Mouse (Mus musculus): ENCODE measurements around the gene Arpc1a. TPM values are rescaled to one million over a fixed set of nuclear protein-coding genes. Genes with fewer than 3 reads are reported as not detected.
"Not testable (repeated sequence)": the region's sequence is repeated elsewhere in the genome, so short reads cannot be mapped to it uniquely, and the experiment has no call there.

The Arpc1a gene
- total RNA-seq, 2 experiments from 2014 or later = 17.3 to 54.9 TPM

- no peak for ATAC-seq (replicated peaks; ENCODE audit: low FRiP score, poor library complexity, severe bottlenecking)
These were observed 47.4 kb downstream of the Arpc1a start for GRCm38 (mm10) chr5:145130995-145131394.

- not testable (repeated sequence) for ATAC-seq (replicated peaks; ENCODE audit: low FRiP score, poor library complexity, severe bottlenecking)
These were observed 49.6 kb downstream of the Arpc1a start for GRCm38 (mm10) chr5:145133275-145133674.

GRCm38 (mm10) chr5:145138836-145139235 lies 55.2 kb downstream of the Arpc1a start:
- ATAC-seq (replicated peaks; ENCODE audit: low FRiP score, poor library complexity, severe bottlenecking) = no peak

GRCm38 (mm10) chr5:145139571-145140519 lies 56.2 kb downstream of the Arpc1a start, which contains the start of the genes Pdap1 and Bud31:
Pdap1 (minus strand) TSS chr5:145140238.
Bud31 (plus strand) TSS chr5:145140362.
- ATAC-seq (replicated peaks; ENCODE audit: low FRiP score, poor library complexity, severe bottlenecking) = peak; percentile 89

- peak; percentile 57 for ATAC-seq (replicated peaks; ENCODE audit: low FRiP score, poor library complexity, severe bottlenecking)
These were observed 57.0 kb downstream of the Arpc1a start for GRCm38 (mm10) chr5:145140611-145141010.

GRCm38 (mm10) chr5:145147748-145148147 lies 64.1 kb downstream of the Arpc1a start:
- no peak for ATAC-seq (replicated peaks; ENCODE audit: low FRiP score, poor library complexity, severe bottlenecking)

GRCm38 (mm10) chr5:145149294-145149693 lies 65.7 kb downstream of the Arpc1a start:
- no peak for ATAC-seq (replicated peaks; ENCODE audit: low FRiP score, poor library complexity, severe bottlenecking)

GRCm38 (mm10) chr5:145152690-145153089 lies 69.1 kb downstream of the Arpc1a start:
- ATAC-seq (replicated peaks; ENCODE audit: low FRiP score, poor library complexity, severe bottlenecking) = peak; percentile 52

Other genes starting within 250 kb of the Arpc1a start
- gene Smurf1, start 118.0 kb upstream of the Arpc1a start, total RNA-seq (2015; ENCODE audit: low replicate concordance) = not detected in 2 replicates
- gene Smurf1, start 118.0 kb upstream of the Arpc1a start, total RNA-seq (2017; ENCODE audit: low replicate concordance) = 1.9 and 2.1 TPM in 2 replicates
- gene Gm4871, start 51.1 kb upstream of the Arpc1a start, total RNA-seq (2015; ENCODE audit: low replicate concordance) = not detected in 2 replicates
- gene Gm4871, start 51.1 kb upstream of the Arpc1a start, total RNA-seq (2017; ENCODE audit: low replicate concordance) = not detected in 2 replicates
- not detected in 2 replicates for gene 1700018F24Rik, start 40.8 kb upstream of the Arpc1a start, total RNA-seq (2015; ENCODE audit: low replicate concordance)
- not detected in 2 replicates for gene 1700018F24Rik, start 40.8 kb upstream of the Arpc1a start, total RNA-seq (2017; ENCODE audit: low replicate concordance)
- not detected in 2 replicates for gene Kpna7, start 200 bp downstream of the Arpc1a start, total RNA-seq (2015; ENCODE audit: low replicate concordance)
- not detected in 2 replicates for gene Kpna7, start 200 bp downstream of the Arpc1a start, total RNA-seq (2017; ENCODE audit: low replicate concordance)
- gene Arpc1b, start 30.4 kb downstream of the Arpc1a start, total RNA-seq (2015; ENCODE audit: low replicate concordance) = 42.8 and 47.6 TPM in 2 replicates
- gene Arpc1b, start 30.4 kb downstream of the Arpc1a start, total RNA-seq (2017; ENCODE audit: low replicate concordance) = 29.4 and 33.0 TPM in 2 replicates
- 33.5 and 34.4 TPM in 2 replicates for gene Pdap1, start 56.4 kb downstream of the Arpc1a start, total RNA-seq (2015; ENCODE audit: low replicate concordance)
- gene Pdap1, start 56.4 kb downstream of the Arpc1a start, total RNA-seq (2017; ENCODE audit: low replicate concordance) = 85.3 and 103 TPM in 2 replicates
- 91.0 and 168 TPM in 2 replicates for gene Bud31, start 56.5 kb downstream of the Arpc1a start, total RNA-seq (2015; ENCODE audit: low replicate concordance)
- gene Bud31, start 56.5 kb downstream of the Arpc1a start, total RNA-seq (2017; ENCODE audit: low replicate concordance) = 128 and 139 TPM in 2 replicates
- gene Ptcd1, start 83.3 kb downstream of the Arpc1a start, total RNA-seq (2015; ENCODE audit: low replicate concordance) = 4.2 and 13.7 TPM in 2 replicates
- gene Ptcd1, start 83.3 kb downstream of the Arpc1a start, total RNA-seq (2017; ENCODE audit: low replicate concordance) = 8.1 and 8.5 TPM in 2 replicates
- gene Cpsf4, start 83.4 kb downstream of the Arpc1a start, total RNA-seq (2015; ENCODE audit: low replicate concordance) = 29.8 and 37.8 TPM in 2 replicates
- 33.1 and 36.8 TPM in 2 replicates for gene Cpsf4, start 83.4 kb downstream of the Arpc1a start, total RNA-seq (2017; ENCODE audit: low replicate concordance)
- gene Atp5j2, start 108.2 kb downstream of the Arpc1a start, total RNA-seq (2015; ENCODE audit: low replicate concordance) = 185 and 225 TPM in 2 replicates
- 43.9 and 68.5 TPM in 2 replicates for gene Atp5j2, start 108.2 kb downstream of the Arpc1a start, total RNA-seq (2017; ENCODE audit: low replicate concordance)
- gene Zkscan14, start 118.0 kb downstream of the Arpc1a start, total RNA-seq (2015; ENCODE audit: low replicate concordance) = 5.9 and 10.8 TPM in 2 replicates
- gene Zkscan14, start 118.0 kb downstream of the Arpc1a start, total RNA-seq (2017; ENCODE audit: low replicate concordance) = 8.1 and 14.2 TPM in 2 replicates
- gene Zkscan5, start 120.7 kb downstream of the Arpc1a start, total RNA-seq (2015; ENCODE audit: low replicate concordance) = 3.2 and 5.0 TPM in 2 replicates
- gene Zkscan5, start 120.7 kb downstream of the Arpc1a start, total RNA-seq (2017; ENCODE audit: low replicate concordance) = 4.2 and 8.2 TPM in 2 replicates
- 21.4 and 30.6 TPM in 2 replicates for gene Zfp655, start 147.9 kb downstream of the Arpc1a start, total RNA-seq (2015; ENCODE audit: low replicate concordance)
- 16.3 and 21.6 TPM in 2 replicates for gene Zfp655, start 147.9 kb downstream of the Arpc1a start, total RNA-seq (2017; ENCODE audit: low replicate concordance)
- gene Zscan25, start 196.7 kb downstream of the Arpc1a start, total RNA-seq (2015; ENCODE audit: low replicate concordance) = 2.9 and 4.2 TPM in 2 replicates
- not detected in 2 replicates for gene Zscan25, start 196.7 kb downstream of the Arpc1a start, total RNA-seq (2017; ENCODE audit: low replicate concordance)

All from erythroid progenitor cell, adult 5-6 weeks (primary cell).